Mouse (Mus musculus) embryonic fibroblast, embryonic 13.5 days (primary cell): ENCODE measurements around the gene Slc7a15. TPM values are rescaled to one million over a fixed set of nuclear protein-coding genes. Genes with fewer than 3 reads are reported as not detected.

ENCODE experiments used
- H3K27ac ChIP-seq: 2 replicates; pipeline ENCODE4 v1.5.1; 2012; ENCODE audit warnings: low read length, control low read depth, inconsistent platforms; ENCODE audit not compliant: insufficient read depth
- H3K4me1 ChIP-seq: 2 replicates; pipeline ENCODE4 v1.6.1; 2011; ENCODE audit warnings: low read length; ENCODE audit not compliant: control insufficient read depth, insufficient read depth
- H3K4me3 ChIP-seq: 2 replicates; pipeline ENCODE4 v1.5.1; 2011; ENCODE audit warnings: mild to moderate bottlenecking, control low read depth, low read length; ENCODE audit not compliant: insufficient read depth
- CTCF ChIP-seq: IDR thresholded peaks from 2 replicates; pipeline ENCODE4 v1.5.1; 2011; ENCODE audit warnings: mild to moderate bottlenecking, control low read depth, low read length, moderate library complexity, borderline replicate concordance; ENCODE audit not compliant: insufficient read depth
- POLR2A ChIP-seq: IDR thresholded peaks from 2 replicates; pipeline ENCODE4 v1.6.1; 2011; ENCODE audit warnings: low read depth, mild to moderate bottlenecking, control low read depth, low read length, moderate library complexity
- polyA plus RNA-seq: library from polyadenylated mRNA; stranded (reverse); fragments of >200 nt; gene quantifications from 2 replicates; pipeline ENCODE4 v1.2.4, GENCODE M21; 2011; ENCODE audit warnings: low read depth; ENCODE audit not compliant: missing spikeins, insufficient read length

Slc7a15 gene
- polyA plus RNA-seq, 1 experiment = not detected

DNA sequence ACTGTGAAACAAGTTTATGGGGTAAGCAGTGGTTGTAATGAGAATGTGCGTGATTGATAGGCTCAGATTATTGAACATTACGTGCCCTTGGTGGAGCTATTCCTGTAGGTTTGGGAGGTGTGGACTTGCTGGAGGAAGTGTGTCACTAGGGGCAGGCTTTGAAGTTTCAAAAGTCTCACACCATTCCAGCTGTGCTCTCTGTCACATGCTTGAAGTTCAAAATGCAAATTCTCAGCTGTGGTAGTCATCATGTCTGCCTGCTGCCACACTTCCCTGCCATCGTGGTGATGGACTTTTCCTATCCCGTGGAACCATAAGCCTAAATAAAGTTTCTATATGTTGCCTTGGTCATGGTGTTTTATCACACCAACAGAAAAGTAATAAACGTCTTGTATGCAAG lies 71.1 kb downstream of the Slc7a15 start:
- H3K4me1 ChIP-seq = no peaks in the 10 kb centered on the region
- H3K4me3 ChIP-seq = no peak overlapping the region
- TF ChIP-seq POLR2A (no peak), CTCF (no peak)
- no peak overlapping the region for H3K27ac ChIP-seq

DNA sequence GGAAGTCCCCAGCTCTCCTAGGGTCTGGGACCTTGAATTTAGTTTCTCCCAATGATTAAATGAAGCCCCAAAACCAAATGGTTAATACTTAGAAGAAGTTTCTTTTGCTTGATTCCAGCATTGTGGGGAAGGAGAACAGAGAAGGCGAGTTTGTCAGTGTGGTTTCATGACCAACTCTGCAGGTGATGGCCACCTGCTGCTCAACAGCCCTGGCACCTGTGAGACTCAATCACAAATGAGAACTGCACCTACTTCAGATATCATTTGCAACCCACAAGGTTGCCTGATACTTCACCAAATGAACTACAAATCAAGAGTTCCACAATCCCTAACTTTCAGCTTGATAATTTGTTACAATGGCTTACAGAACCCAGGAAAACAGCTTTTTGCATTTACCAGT lies 71.7 kb downstream of the Slc7a15 start:
- H3K4me1 ChIP-seq = no peaks in the 10 kb centered on the region
- H3K4me3 ChIP-seq = no peak overlapping the region
- no peak overlapping the region for H3K27ac ChIP-seq
- TF ChIP-seq POLR2A (no peak), CTCF (no peak)

DNA sequence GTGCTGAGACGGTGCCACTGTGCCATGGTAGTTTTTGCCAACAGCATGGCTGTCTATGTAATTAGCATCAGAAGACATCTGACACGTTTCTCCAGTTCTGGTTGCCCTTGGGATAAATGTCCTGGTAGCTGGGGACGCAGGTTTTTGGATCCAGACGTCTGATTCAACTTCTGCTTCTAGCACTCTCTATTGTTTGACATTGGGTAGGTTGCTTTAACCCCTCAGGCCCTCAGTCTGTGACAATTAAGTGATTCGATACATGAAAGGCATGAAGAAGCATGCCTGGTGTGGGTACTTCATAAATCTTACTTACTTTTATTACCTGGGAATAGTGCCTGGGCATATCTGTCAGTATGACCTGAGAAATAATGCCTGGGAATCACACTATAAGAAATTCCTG lies 74.8 kb downstream of the Slc7a15 start:
- no peak overlapping the region for H3K4me3 ChIP-seq
- peaks cover 7% of the 10 kb centered on the region; the same call in 1 of the 2 replicates for H3K4me1 ChIP-seq
- no peak overlapping the region for H3K27ac ChIP-seq
- TF ChIP-seq POLR2A (no peak), CTCF (no peak)

DNA sequence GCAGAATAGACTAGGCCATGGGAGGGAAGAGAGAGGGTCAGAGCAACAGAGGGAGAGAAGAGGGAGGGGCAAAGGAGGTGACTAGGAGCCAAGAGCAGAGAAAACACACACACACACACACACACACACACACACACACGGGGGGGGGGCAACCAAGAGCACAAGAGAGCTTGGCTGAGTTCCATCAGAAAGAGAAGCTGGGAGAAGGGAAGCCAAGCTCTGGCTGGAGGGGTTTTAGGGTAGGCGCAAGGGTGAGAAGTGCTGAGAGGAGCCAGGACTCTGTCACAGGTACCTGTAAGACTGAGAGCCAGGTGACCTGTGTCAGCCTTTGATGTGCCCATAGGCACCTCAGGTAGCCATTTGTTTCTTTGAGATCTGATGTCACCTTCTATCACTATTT lies 76.2 kb downstream of the Slc7a15 start:
- TF ChIP-seq POLR2A (no peak), CTCF (no peak)
- H3K27ac ChIP-seq = no peak overlapping the region
- H3K4me3 ChIP-seq = no peak overlapping the region
- H3K4me1 ChIP-seq = peaks cover 7% of the 10 kb centered on the region; the same call in 1 of the 2 replicates

DNA sequence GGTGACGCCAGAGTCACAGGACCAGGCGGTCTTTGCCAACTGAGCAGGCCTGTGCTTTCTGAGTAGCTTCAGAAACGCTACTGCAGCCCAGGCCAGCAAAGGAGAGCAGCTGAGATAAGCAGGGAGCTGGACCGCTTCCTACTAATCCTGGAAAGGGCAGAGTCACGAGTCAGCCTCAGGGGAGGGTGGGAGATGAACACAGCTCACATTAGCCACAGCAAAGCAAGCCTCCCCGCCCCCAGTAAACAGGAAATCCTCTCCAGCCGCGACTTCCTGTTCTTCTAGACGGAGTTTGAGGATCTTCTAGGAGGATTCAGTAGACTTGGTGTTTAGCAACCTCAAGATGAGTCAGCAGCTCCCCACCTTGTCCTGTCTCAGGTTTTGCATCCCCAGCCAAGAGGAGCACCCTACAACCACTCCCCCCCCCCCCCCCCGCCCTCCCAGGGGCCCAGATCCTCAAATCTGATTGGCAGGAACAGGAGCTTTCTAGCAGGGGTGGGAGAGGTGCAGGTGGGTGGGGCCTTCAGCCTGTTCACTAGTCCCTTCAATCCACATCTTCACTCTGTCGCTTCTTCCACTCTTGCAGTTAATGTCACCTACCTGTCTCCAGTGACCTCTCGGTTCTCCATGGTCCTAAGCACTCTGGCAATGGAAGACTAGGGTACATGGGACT lies 77.4 kb downstream of the Slc7a15 start:
- Histone ChIP-seq H3K4me3 (no peak overlapping the region), H3K4me1 (peaks cover 7% of the 10 kb centered on the region; the same call in 1 of the 2 replicates), H3K27ac (no peak overlapping the region)
- TF ChIP-seq CTCF (no peak), POLR2A (no peak)

DNA sequence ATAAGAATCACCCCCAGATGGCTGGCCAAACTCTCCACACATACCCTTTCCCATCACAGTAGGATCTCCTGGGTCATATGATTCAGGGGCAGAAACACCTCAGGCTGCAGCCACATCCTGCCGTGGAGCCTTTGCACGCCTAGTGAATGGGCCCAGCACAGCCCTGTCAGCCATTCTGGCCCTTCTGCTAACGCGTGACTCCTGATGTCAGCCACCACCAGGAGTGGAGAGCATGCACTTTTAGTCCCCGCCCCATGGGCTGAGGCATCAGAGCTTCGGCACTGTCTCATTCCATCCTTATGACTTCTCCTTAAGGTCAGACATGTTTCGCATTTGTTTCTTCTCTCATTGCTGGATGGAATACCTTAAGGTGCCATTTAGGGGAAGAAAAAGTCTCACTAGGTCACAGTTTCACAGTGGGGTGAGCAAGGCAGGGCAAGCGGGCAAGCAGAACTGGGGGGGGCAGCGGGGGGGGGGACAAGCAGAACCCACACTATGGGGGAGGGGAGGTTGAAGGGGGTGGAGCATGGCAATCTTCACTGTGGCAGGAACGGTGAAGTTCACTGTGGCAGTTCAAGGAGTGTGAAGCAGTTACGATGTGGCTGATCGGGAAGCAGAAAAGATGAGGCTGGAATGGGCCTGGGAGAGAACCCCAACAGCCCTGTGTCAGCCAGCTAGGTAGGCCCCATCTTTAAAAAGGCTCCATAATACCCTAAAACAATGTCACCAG lies 79.3 kb downstream of the Slc7a15 start:
- H3K27ac ChIP-seq = no peak overlapping the region
- no peak overlapping the region for H3K4me3 ChIP-seq
- TF ChIP-seq CTCF (no peak), POLR2A (no peak)
- H3K4me1 ChIP-seq = peaks cover 7% of the 10 kb centered on the region; the same call in 1 of the 2 replicates

DNA sequence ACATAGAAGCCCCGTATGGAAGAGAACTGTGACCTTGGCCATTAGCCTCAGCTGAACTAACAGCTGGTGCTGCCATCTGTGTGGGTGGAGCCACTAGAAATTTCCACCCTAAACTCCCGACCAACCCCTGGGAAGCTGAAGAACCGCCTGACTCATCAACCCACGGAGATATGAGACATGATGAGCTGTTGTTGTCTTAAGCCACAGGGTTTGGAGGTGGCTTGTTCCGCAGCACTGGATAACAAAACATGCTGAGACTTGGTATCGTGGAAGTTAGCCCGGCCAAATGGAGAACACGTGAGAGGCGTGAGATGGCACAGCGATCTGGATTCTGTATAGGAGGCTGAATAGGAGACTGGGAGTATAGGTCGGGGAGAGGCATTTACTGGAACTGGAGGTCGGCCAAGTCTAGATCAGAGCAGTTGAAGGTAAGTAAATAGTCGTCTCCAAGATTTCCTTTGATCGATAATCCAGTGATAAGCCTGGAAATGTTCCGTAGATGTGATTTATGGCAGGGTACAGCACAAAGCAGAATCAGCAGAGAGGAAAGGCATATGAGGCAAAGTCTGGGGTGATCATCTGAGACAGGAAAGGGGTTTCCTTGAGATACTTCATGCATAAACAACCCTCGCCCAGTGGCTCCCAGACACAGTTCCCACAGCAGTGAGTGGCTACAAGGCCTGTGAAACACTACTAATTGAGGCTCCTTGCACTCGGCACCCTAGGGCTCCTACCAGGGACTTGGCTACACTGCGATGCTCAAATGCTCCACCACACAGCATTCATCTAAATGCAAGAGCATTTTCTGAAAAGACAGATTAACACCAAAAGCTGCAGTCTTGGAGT lies 87.6 kb downstream of the Slc7a15 start:
- no peak overlapping the region; the same call in 1 of the 2 replicates for H3K27ac ChIP-seq
- H3K4me1 ChIP-seq = peaks cover 13% of the 10 kb centered on the region; the same call in 1 of the 2 replicates
- no peak for TF ChIP-seq CTCF
- TF ChIP-seq POLR2A = no peak
- H3K4me3 ChIP-seq = no peak overlapping the region

DNA sequence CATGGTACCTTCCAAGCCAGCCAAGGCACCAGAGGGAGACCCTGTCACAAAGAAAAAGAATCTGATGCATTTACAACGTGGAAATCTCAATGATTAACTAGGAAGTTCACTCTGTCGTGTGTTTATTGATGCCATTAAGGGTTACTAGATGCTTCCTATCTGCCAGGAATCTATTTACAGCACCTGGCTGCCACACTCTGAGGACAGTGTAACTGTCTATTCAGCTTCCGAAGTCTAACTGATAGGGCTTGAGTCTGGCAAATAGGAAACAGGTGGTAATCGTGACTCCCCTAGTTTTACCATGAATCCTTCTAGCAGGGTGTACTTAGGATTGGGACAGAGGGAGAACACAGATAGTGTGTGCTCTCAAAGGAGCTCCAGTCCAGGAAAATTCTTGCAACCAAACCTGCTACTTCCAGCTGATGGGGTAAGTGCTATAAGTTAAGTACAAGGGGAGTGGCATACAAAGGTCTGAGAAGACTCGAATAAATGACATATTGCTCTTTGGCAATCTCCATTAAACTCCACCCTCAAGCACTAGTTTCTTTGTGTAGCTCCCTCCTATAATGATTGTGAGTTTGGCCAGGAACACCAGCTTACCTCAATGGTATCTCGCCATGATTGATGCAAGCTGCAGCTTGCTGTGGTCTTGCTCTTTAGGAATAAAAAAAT lies 88.4 kb downstream of the Slc7a15 start:
- no peak overlapping the region for H3K4me3 ChIP-seq
- H3K4me1 ChIP-seq = peaks cover 13% of the 10 kb centered on the region; the same call in 1 of the 2 replicates
- TF ChIP-seq POLR2A = no peak
- no peak for TF ChIP-seq CTCF
- no peak overlapping the region; the same call in 1 of the 2 replicates for H3K27ac ChIP-seq

DNA sequence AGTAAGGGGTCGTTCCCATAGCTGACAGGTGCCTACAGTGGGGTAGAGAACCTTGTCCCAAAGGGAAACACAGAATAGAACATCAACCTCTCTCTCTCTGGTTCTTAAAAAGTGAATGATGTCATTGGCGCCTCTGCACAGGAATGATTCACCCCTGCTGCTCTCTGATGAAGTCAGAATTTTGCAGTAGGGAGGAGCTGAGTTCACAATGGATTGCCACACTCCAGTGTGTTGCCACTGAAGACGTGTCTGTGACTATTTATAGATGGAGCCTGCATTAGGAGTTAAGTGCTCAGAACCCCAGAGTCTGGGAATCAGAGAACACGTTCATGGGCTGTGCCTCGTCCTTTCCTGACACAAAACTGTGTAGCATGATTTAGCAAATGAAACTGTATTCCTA lies 89.2 kb downstream of the Slc7a15 start:
- Histone ChIP-seq H3K4me3 (no peak overlapping the region), H3K4me1 (peaks cover 13% of the 10 kb centered on the region; the same call in 1 of the 2 replicates), H3K27ac (no peak overlapping the region; the same call in 1 of the 2 replicates)
- TF ChIP-seq CTCF = no peak
- no peak for TF ChIP-seq POLR2A
